Mouse (Mus musculus): ENCODE data around the gene Avpi1. TPM values are rescaled to one million over a fixed set of nuclear protein-coding genes. Genes with fewer than 3 reads are reported as not detected.

The Avpi1 gene
- polyA plus RNA-seq, 1 experiment from 2014 or later: 5.1 TPM

DNA sequence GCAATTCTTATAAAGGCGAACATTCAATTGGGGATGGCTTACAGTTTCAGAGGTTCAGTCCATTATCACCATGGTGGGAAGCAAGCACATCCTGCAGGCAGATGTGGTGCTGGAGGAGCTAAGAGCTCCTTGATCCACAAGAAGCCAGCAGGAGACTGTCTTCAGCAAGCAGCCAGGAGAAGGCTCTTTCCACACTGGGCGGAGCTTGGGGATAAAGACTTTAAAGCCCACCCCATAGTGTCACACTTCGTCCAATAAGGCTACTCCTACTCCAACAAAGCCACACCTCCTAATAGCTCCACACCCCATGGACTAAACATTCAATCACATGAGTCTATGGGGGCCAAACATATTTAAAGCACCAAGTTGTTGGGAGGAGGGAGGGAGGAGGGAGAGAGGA, 13.1 kb upstream of the Avpi1 start:
- H3K4me2 ChIP-seq (replicated peaks): no peak overlapping the region
- ATAC-seq: no peak
- WGBS: 70% methylated on average over 3 of the region's 3 CpGs
- H3K36me3 ChIP-seq: no peaks in the 10 kb centered on the region
- H3K27ac ChIP-seq: no peak overlapping the region
- H3K4me3 ChIP-seq (replicated peaks): no peak overlapping the region
- H3K9ac ChIP-seq (replicated peaks): no peak overlapping the region
- 0 out of 2 replicates have a peak, but pooled peaks cover under 1% of the 10 kb centered on the region for H3K4me1 ChIP-seq (replicated peaks)
- no peaks in the 10 kb centered on the region for H3K9me3 ChIP-seq
- peaks cover 21% of the 10 kb centered on the region for H3K27me3 ChIP-seq

DNA sequence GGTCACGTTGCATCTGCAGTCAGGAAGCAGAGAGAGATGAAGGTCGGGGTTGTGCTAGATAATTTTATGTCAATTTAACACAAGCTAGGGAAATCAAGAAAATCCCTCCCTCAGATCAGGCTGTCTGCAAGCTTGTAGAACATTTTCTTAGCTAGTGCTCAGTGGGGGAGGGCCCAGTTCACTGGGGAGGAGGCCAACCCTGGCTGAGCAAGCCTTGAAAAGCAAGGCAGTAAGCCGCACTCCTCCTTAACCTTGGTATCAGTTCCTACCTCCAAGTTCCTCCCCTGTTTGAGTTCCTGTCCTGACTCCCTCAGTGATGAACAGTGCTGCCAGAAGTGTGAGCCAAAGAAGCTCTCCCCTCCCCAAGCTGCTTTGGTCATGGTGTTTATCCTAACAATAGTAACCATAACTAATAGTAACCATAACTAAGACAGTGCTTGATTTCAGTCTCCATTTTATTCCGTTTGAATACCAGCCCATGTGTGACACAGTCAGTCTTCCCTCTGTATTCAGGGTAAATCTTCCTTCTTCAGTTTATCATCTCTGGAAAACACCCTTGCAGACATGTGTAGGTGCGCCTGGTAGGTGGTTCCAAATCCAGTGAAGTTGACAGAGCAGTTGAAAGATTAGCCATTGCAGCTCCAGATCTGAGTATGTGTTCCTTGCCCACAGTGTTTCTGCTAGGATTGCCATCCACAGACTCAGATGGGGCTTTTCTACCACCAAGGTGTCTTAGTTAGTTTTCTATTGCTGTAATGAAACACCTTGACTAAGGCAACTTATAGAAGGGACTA, 11.1 kb upstream of the Avpi1 start:
- Histone ChIP-seq H3K4me3 (replicated peaks) (no peak overlapping the region), H3K27me3 (peaks cover 1% of the 10 kb centered on the region), H3K4me1 (replicated peaks) (no peaks in the 10 kb centered on the region), H3K9me3 (no peaks in the 10 kb centered on the region), H3K27ac (no peak overlapping the region), H3K4me2 (replicated peaks) (no peak overlapping the region), H3K9ac (replicated peaks) (no peak overlapping the region), H3K36me3 (no peaks in the 10 kb centered on the region)
- no peak for ATAC-seq
- 81% methylated on average over 5 of the region's 5 CpGs for WGBS

DNA sequence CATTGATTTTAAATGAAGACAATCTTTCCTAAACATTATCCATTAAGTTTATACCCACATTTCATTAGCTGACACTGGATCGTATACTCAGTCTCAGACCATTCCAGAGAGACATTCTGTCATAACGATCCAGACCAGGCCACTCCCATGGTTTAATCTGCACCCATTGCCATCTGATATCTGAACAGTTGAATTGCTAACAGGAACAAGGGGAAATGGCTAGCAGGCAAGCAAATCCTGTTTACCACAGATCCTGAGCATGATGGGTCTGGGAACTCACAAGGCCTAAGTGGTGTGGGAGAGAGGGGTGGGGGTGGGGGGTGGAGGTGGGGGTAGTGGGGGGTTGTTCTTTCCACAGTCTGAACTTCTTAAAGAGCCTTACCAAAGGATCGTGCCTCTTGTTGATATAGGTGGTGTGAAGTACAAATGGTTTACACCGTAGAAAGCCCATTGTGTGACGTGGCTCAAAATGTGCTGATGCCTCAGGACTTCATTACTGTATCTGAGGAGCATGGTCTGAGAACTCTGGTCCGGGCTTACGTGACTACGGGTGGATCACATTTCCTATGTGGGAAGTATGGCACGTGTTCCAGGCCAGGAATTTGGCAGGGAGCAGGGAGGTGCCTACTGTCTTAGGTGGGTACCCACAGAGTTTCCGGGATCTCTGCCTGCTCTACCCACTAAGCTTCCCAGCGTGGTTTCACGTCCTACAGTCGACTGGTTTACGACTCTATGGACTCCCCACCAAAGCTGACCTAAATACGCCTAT, 9.8 kb upstream of the Avpi1 start:
- Histone ChIP-seq H3K9me3 (no peaks in the 10 kb centered on the region), H3K4me1 (replicated peaks) (no peaks in the 10 kb centered on the region), H3K27ac (no peak overlapping the region), H3K27me3 (no peaks in the 10 kb centered on the region), H3K4me3 (replicated peaks) (no peak overlapping the region), H3K36me3 (no peaks in the 10 kb centered on the region), H3K9ac (replicated peaks) (no peak overlapping the region), H3K4me2 (replicated peaks) (no peak overlapping the region)
- no peak for ATAC-seq
- WGBS: 93% methylated on average over 15 of the region's 15 CpGs

DNA sequence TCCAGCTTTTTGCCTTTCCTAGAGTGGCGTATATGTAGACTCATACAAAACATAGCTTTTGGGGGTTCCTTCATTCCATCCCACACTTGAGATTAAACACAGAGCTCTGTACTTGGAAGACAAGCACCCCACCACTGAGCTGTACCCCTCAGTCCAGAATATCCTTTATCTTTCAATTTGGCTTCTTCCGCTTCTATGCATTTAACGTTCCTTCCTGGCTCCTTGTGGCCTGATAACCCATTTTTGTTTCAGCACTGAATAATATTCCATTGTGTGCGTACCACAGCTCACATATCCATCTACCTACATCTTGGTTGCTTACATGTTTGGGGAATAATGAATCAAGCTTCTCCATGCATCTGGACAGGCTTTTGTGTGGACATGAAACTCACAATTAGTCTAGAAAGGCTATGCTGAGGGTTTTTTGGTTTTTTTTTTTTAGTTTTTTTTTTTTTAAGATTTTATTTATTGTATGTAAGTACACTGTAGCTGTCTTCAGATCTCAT, 8.4 kb upstream of the Avpi1 start:
- H3K27ac ChIP-seq: no peak overlapping the region
- no peaks in the 10 kb centered on the region for H3K27me3 ChIP-seq
- WGBS: 90% methylated on average over 4 of the region's 4 CpGs
- ATAC-seq: no peak
- no peak overlapping the region for H3K4me2 ChIP-seq (replicated peaks)
- H3K9ac ChIP-seq (replicated peaks): no peak overlapping the region
- no peak overlapping the region for H3K4me3 ChIP-seq (replicated peaks)
- no peaks in the 10 kb centered on the region for H3K9me3 ChIP-seq
- H3K36me3 ChIP-seq: no peaks in the 10 kb centered on the region
- no peaks in the 10 kb centered on the region for H3K4me1 ChIP-seq (replicated peaks)

DNA sequence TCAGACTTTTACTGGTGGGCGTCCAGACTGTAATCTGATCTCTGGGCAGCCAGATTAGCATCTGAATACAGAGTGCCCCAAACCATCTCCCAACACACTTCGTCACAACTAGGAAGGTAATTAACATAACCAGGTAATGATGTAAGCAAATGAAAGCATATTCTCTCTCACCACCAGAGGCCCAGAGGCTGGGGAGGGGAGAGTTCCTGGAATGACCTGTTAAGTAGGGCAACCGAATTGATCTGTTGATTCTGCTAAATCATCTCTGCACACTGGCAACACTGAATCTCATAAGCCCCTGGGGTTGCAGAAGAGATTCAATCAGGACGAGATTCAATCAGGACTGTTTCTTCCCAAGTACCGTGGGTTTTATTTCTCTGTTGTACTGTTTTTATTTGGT, 7.3 kb upstream of the Avpi1 start:
- H3K4me3 ChIP-seq (replicated peaks): no peak overlapping the region
- no peak for ATAC-seq
- 25% methylated on average over 5 of the region's 5 CpGs for WGBS
- no peak overlapping the region for H3K4me2 ChIP-seq (replicated peaks)
- H3K27ac ChIP-seq: no peak overlapping the region
- no peaks in the 10 kb centered on the region for H3K9me3 ChIP-seq
- H3K27me3 ChIP-seq: no peaks in the 10 kb centered on the region
- H3K36me3 ChIP-seq: no peaks in the 10 kb centered on the region
- H3K9ac ChIP-seq (replicated peaks): no peak overlapping the region
- H3K4me1 ChIP-seq (replicated peaks): no peaks in the 10 kb centered on the region

DNA sequence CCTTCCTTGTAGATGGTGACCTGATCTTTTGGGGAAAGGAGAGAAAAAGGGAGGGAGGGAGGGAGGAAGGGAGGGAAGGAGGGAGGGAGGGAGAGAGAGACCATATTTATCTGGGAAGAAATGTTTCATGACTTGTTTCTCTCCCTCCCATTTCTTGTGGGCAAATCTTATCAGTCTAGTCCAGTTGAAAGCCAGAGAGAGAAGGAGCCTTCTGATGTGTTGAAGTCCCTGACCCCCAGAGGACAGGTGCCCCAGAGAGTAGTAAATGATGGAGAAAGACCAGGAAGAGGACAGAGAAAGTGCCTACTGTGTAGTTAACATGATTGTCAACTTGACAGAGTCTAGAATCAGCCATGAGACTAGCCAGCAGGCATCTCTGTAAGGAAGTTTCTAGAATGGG, 6.2 kb upstream of the Avpi1 start:
- H3K4me1 ChIP-seq (replicated peaks): no peaks in the 10 kb centered on the region
- H3K4me3 ChIP-seq (replicated peaks): no peak overlapping the region
- no peaks in the 10 kb centered on the region for H3K36me3 ChIP-seq
- no peak overlapping the region for H3K9ac ChIP-seq (replicated peaks)
- no peaks in the 10 kb centered on the region for H3K27me3 ChIP-seq
- H3K9me3 ChIP-seq: no peaks in the 10 kb centered on the region
- H3K4me2 ChIP-seq (replicated peaks): no peak overlapping the region
- H3K27ac ChIP-seq: no peak overlapping the region
- no peak for ATAC-seq

DNA sequence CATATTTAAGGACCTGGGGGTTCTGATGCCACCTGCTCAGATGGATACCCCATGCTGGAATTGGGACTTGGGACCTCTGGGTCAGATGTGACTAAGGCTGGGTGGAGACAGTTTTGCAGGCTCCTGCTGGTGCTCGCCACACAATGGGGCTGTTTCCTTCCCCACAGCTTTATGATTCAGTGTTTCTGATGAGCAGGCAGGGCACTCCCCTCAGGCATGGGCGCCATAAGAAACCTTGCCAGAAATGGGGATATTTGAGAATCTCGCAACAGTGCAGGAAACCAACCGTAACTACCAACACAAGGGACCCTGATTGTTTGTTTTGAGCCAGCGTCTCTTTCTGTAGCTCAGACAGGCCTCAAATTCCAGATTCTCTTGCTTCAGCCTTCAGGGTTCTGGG, 2.2 kb upstream of the Avpi1 start:
- WGBS: 75% methylated on average over 5 of the region's 5 CpGs

DNA sequence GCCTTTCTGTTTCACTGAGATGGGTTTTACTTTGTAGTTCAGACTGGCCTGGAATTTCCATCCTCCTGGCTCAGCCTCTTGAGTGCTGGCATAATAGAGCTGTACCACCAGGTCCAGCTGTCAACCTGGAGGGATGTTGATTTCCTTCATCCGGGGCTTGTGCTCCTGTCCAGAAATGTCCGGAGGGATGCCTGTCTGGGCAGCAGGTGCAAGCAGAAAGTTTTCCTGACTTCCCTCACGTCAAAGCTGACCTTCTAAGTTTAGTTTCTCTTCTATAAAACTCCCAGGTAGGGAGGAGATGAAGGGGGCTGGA, 1.4 kb upstream of the Avpi1 start:
- Histone ChIP-seq H3K9ac (replicated peaks) (no peak overlapping the region), H3K36me3 (no peaks in the 10 kb centered on the region), H3K4me1 (replicated peaks) (peaks cover 19% of the 10 kb centered on the region), H3K27ac (no peak overlapping the region), H3K27me3 (peaks cover 13% of the 10 kb centered on the region), H3K4me2 (replicated peaks) (no peak overlapping the region), H3K4me3 (replicated peaks) (no peak overlapping the region), H3K9me3 (no peaks in the 10 kb centered on the region)
- no peak for ATAC-seq
- 70% methylated on average over 3 of the region's 3 CpGs for WGBS

More for the DNA sequence above, 2.2 kb upstream of the Avpi1 start:
- no peak overlapping the region for H3K9ac ChIP-seq (replicated peaks)
- no peak for ATAC-seq
- H3K27me3 ChIP-seq: peaks cover 13% of the 10 kb centered on the region
- H3K4me2 ChIP-seq (replicated peaks): no peak overlapping the region
- no peaks in the 10 kb centered on the region for H3K9me3 ChIP-seq
- H3K4me1 ChIP-seq (replicated peaks): peaks cover 19% of the 10 kb centered on the region
- H3K4me3 ChIP-seq (replicated peaks): no peak overlapping the region
- no peak overlapping the region for H3K27ac ChIP-seq
- H3K36me3 ChIP-seq: no peaks in the 10 kb centered on the region

DNA sequence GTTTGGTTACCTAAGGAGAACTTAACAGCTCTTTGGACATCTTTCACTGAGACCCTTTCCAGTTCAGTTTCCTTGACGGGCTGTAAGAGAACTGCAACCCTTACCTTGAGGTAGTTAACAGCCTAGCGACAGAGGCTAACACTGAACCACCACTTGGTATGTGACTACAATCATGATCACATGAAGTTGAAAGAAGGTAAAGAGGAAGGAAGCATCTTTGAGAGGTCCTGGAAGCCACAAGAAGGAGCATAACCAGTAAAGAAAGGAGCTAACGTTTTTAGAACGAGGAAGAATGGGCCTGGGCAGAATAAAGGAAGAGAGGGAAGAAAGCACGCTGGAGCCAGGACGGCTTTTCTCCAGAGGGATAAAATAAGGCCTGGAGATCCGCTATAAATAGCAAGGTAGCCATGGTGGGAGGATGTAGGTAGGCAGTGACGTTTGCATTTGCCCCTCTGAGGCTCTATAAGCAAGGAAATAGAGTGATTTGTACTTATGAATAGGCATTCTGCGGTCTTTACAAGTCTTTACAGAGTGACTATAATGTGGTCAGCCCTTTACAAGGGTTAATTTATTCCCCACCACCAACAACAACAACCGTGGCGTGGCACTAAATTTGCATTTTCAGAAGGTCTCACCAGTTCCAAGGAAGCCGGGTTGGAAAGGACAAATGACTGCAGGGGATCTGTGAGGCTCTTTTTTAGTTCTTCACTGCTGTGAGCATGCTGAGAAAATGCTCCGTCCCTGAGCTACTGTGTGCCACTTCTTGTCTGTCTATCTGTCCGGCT, 842 bp upstream of the Avpi1 start:
- peak overlapping the region; percentile 93 for H3K4me2 ChIP-seq (replicated peaks)
- H3K27me3 ChIP-seq: peaks cover 13% of the 10 kb centered on the region
- peaks cover 5% of the 10 kb centered on the region for H3K36me3 ChIP-seq
- peak overlapping the region; percentile 60 for H3K4me3 ChIP-seq (replicated peaks)
- H3K9ac ChIP-seq (replicated peaks): peak overlapping the region; percentile 73
- ATAC-seq: no peak
- peaks cover 19% of the 10 kb centered on the region for H3K4me1 ChIP-seq (replicated peaks)
- H3K27ac ChIP-seq: peak overlapping the region; percentile 19; the same call in 1 of the 2 replicates
- H3K9me3 ChIP-seq: no peaks in the 10 kb centered on the region
- 19% methylated on average over 14 of the region's 14 CpGs for WGBS

DNA sequence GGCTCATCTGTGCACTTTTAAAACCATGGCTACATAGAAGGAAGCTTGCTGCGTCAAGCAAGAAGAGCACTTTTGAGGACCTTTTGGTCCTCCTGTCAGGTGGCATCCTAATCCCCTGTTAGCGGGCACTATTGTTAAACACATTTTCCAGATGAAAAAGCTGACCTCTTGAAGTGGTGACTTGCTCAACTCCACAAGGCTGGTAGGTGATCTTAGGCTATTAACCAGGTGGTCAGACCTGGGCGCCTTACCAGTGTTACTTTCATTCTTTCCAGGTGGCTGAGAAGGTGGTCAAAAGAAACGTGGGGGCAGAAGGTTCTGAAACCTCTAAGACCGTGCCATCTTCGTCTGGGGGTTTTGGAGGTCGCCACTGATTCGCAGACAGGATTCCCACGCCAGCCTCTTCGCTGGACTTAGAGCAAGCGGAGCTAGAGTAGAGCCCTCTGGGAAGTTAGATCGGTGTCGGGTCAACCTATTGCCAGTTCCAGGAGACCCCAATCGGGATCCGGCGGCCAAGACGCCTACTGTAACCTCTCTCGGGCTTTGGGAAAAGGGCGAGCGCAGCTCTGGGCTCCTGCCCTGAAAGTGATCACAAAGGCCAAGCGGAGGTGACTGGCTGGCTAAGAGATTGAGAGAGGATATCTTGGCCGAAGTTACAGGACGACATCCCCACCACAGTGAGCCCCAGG, 663 bp downstream of the Avpi1 start:
- peak overlapping the region; percentile 60 for H3K4me3 ChIP-seq (replicated peaks)
- peaks cover 17% of the 10 kb centered on the region for H3K36me3 ChIP-seq
- H3K4me2 ChIP-seq (replicated peaks): peak overlapping the region; percentile 93
- H3K27ac ChIP-seq: no peak overlapping the region
- 5% methylated on average over 23 of the region's 23 CpGs for WGBS
- ATAC-seq: peak; percentile 1; the same call in 1 of the 2 replicates
- peak overlapping the region; percentile 73 for H3K9ac ChIP-seq (replicated peaks)
- peaks cover 19% of the 10 kb centered on the region for H3K4me1 ChIP-seq (replicated peaks)
- peaks cover 13% of the 10 kb centered on the region for H3K27me3 ChIP-seq
- no peaks in the 10 kb centered on the region for H3K9me3 ChIP-seq

DNA sequence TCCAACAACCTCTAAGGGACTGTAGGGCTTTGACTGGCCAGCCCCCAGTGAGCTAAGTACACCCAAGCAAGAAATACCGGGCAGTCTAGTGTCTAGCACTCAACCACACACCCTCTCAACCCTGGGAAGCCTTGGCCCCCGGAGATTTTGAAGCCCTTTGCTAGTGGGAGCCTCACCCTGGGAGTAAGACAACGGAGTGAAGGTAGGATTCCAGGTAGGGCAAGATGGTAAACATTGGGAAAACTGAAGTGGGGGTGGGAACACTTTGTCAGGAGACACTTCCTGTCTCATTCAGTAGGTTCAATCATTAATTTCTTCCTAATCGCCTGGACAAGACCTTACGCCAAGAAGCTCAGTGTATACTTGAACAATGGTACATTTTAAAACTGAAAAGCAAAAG, 1.8 kb downstream of the Avpi1 start:
- peaks cover 19% of the 10 kb centered on the region for H3K4me1 ChIP-seq (replicated peaks)
- peaks cover 13% of the 10 kb centered on the region for H3K27me3 ChIP-seq
- H3K4me2 ChIP-seq (replicated peaks): no peak overlapping the region
- 93% methylated on average over 5 of the region's 5 CpGs for WGBS
- H3K36me3 ChIP-seq: peaks cover 27% of the 10 kb centered on the region
- no peak for ATAC-seq
- no peak overlapping the region for H3K27ac ChIP-seq
- no peak overlapping the region for H3K4me3 ChIP-seq (replicated peaks)
- H3K9ac ChIP-seq (replicated peaks): no peak overlapping the region
- H3K9me3 ChIP-seq: no peaks in the 10 kb centered on the region
